Mouse (Mus musculus) hematopoietic stem cell, adult 5-6 weeks (primary cell): ENCODE measurements at regions not wholly inside any gene's neighbourhood (a gene's known extent, or its start where the extent isn't known, plus 50 kb on each side); places are given as distances from the start of the nearest gene placed in this dataset.

ENCODE experiments used
- ATAC-seq, 2 experiments: fragments of 125-278 bp in 1 of 2; replicated peaks in 1 of 2; 2 replicates each; pipeline ENCODE4 v1.8.0; 2016 to 2017; ENCODE audit warnings: inconsistent platforms in 2 of 2, mild to moderate bottlenecking in 2 of 2, moderate number of reproducible peaks in 2 of 2, low read depth in 1 of 2, moderate TSS enrichment in 1 of 2; ENCODE audit not compliant: low FRiP score in 2 of 2, poor library complexity in 2 of 2, severe bottlenecking in 2 of 2, insufficient read depth in 1 of 2, low TSS enrichment in 1 of 2

DNA sequence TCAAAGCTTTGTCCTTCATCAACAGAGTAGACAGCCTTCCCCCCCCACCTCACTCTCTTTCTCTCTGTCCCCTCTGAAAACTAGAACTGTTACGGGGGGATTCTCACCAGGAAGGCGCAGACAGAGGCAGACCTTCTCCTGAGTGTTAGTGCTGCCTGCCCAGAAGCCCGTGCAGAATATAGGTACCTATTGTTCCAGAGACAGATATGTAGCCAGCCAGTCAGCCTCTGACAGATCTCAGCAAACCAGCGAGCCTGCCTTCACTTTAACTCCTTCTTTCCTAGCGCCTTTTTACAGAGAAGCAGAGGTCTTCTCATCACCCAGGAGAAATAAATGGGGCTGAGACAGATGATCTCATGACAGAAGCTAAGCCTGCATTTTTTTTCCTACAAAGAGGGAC is 557.2 kb downstream of the Nedd1 start:
- no peak for ATAC-seq

DNA sequence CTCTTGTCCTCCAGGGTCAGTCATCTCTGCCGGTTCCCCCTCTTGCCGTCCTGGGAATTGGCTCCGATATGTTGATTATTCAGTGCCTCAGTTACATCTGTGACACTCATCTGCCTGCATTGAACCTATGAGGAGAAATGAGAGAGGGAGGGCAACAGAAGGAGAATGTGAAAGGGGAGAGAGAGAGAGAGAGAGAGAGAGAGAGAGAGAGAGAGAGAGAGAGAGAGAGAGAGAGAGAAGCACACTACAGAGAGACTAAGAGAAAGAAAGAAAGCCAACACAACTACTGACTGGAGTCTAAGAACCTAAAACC is 557.6 kb downstream of the Nedd1 start:
- ATAC-seq, result no peak

DNA sequence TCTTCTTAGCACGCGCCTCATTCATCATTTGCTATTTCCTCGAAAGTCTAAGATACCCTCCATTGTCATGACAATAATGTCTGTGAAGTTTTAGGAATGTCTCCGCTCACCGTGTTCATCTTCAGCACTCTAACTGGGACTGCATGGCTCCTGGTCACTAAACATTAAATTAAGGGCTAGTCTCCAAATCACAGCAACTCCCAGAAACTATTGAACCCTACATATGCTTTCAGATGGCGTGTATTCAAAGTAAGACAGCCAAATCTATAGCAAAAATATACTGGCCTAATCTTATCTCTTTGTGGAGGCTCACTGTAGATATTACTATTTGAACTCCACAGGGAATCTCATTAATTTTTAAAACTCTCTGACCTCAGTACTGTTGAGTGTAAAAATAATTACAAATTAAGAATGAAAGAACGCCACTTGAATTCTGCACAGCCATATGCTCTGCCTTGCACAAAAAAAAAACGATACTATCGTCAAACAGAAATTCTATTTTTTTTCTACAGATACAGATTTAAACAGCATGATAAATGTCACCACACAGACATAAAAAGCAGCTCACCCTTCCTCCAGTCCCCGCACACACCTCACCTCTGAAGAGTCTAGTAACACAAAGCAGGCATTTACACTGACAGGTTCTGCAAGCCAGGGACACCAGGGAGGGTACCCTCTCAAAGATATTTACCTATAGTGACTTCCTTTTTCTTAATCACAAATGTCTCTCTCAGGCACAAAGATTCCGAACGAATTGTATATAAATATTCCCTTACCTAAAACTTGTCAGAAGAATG is 558.2 kb downstream of the Nedd1 start:
- no peak for ATAC-seq

DNA sequence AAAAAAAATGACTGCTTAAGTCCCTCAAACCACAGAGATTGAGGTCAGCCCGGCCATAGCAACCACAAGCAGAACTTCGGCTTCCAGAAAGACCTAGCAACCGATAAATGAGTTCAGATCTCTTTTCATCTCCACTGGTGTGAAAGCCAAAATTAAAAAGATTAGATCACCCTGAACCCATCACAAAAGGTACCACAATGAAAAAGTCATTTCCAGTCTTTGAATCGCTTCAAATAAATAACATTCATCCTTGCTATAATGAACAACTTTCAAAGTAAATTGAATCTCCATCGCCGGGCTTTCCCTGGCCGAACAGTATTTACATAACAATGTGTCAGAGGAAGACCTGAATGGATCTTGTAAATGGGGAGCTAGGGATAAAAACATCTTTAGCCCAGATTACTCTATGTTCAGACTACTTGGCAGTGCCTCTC is 559.1 kb downstream of the Nedd1 start:
- ATAC-seq, result no peak

DNA sequence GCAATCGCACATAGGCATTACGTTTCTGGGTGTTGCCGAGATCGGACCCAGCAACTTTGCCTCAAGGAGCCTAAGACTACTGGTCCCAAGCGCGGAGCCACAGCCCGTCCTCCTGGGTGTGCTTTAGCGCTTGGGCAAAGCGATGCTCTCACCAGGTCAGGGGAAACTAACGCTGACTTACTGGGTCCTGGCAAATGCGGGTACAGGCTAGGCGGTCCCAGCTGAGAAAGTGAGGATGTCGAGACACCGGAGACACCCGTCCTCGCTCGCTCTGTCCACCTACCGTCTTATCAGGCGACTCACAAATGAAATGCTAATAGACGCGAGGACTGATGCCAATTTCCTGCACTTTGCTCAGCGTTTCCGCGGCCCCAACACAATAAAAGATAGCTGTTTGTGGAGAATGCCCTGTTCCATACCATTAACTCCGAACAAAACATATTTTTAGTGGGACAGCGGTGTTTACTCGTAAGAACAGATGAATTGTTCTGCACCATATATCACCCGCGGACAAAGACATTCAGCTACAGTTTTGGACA is 559.7 kb downstream of the Nedd1 start:
- peak; percentile 39 to 46; a peak in 1 of 4 replicates for ATAC-seq

DNA sequence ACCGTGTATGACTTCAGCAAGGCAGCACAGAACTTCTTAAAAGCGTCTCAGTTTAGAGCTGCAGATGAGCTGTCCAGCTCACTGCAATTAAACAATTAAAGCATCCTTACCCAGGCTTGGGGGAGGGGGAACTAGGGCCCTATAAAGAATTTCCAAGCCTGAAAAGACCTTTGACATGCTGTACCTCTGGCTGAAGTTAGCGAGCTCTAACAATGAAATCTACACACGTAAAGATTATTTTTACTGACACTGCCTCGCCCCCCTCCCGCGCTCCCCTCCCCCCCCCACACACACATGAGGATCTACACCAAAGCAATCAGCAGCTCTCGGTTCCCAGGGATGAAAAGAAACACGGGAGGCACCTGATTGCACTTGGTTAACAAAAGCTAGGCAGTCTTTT is 560.7 kb downstream of the Nedd1 start:
- ATAC-seq, result no peak

DNA sequence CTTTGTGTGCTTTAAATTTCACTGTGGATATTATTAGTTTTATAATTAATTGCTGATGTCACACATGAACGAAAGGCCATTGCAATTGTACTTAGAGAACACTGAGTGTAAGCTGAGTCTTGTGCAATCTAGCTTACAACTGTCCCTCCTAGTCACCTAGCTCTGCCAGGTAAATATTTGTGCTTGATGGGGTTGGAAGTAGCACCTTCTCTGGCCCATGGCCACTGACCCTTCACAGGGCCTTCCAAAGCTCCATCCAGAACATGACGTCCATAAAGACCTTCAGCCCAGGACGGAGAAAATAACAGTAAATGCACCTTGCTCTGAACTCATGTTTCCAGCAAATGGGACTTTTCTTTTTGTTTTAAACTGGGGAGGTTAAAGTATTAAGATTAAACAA is 576.0 kb downstream of the Nedd1 start:
- no peak for ATAC-seq

DNA sequence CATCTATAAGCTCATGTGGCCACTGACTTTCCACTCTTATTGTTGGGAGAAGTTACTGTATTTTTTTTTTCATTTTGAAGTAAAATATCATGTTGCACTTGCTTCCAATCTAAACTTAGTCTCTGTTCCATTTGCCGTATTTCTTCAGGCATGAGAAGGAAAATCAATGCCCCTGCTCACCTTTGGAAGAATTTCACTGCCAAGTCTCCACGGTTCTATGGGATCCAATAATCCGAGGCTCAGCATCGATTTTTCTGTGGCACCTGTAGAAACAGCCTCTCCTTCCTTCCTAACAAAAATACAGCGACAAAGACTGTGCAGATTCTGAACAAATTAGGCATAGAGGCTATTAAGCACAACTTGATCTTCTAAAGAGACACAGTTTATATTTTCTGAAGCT is 586.7 kb downstream of the Nedd1 start:
- no peak for ATAC-seq

DNA sequence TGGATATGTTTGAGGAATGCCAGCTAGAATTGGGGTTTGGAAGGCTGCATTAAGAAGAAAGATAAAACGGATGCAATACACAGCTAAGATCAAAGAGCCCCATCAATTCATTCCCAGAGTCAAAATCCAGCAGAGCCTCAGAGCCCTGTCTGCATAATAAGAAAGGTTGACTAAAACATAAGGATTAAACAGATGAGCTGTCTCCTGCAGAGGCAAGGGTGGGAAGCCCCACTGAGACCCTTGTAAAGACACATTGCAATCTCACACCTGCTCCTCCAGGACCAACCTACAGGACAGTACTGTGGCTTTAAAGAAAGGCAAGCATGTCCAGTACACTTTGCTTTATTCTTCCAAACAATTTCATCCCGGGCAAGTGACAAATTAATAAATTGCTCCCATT is 609.4 kb downstream of the Nedd1 start:
- ATAC-seq, result no peak

DNA sequence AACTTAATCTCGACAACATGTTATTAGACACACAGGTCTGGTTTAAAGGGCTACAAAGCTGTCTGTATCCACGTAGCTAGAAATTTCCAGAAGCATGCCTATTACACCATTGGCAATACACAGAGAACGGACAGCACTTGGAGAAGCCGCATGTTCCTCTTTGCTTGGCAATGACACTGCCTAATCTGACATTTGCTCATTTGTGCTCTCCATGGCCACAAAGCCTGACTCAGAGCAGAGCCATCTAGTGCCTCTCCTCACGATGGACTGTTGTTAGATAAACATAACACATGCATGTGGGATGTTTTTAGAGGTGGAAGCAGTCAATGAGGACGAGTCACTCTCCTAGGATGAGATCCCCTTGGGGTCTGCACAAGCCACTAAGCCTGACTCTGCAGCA is 615.9 kb downstream of the Nedd1 start:
- no peak for ATAC-seq

DNA sequence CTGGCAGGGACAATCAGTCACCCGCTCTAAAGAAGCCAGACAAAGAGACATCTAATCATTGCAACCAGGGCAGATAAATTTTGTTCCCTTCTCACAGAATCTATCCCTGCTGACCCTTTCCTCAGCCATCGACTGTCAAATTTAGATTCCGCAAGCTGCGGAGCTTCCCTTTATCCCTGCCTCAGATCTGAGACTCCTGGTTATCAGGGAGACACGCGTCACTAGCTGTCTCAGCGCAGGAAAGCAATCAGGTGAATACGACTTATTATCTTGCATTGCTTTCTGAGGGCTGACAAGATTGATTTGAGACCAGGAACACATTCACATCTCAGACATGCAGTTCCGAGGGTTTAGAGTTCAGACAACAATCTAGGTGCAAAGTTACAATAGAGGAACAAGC is 618.3 kb downstream of the Nedd1 start:
- ATAC-seq, result no peak

DNA sequence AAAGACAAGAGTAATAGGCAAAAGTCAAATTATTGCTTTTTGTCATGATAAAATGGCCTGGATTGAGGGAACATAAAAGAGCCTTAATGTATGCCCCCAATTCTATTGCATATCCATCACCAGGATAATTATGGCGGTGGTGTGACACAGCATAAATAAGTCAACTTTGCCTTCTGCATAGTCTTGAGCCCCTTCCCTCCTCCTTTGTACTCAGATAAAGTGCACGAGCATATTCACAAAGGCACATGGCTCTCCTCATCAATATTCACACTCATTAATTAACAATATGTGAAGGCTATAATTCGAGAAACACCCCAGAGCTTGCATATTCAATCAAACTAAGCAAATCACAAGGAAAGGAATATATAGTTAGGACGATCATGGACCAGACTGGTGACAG is 619.5 kb downstream of the Nedd1 start:
- no peak for ATAC-seq

DNA sequence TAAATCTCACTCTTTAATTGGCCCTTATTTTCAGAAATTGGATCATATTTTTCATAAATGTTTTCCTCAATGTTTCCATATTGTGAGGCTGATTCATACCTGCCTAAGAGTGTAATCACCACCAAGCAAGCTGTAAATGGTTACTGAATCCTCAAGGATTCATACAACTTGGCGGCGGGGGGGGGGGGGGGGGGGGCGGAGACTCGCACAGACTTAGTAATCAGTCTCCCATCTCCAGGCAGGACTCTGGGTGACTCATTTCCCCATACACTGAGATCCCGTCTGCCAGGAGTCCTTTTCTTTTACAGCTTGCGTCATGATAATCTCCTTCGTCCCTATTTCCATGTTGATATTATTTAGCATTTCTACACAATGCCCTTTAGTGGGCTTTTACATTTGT is 624.7 kb downstream of the Nedd1 start:
- ATAC-seq, result no peak

DNA sequence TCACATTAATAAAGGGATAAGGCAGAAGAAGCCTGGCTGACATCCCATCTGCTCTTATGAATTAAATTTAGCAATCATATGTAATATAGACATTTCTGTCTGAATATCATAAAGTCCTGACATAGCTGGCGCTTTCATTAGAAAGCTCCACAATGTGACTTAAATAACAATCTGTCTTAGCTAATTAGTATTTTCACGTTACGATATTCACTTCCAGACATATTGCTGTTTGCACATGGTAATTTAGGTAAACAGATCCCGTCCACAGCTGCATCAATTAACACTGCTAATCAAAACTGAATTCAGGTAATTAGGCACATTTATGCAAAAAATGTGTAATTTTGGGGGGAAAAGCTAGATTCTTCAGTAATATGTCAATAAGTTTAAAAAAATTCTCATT is 625.1 kb downstream of the Nedd1 start:
- no peak for ATAC-seq

DNA sequence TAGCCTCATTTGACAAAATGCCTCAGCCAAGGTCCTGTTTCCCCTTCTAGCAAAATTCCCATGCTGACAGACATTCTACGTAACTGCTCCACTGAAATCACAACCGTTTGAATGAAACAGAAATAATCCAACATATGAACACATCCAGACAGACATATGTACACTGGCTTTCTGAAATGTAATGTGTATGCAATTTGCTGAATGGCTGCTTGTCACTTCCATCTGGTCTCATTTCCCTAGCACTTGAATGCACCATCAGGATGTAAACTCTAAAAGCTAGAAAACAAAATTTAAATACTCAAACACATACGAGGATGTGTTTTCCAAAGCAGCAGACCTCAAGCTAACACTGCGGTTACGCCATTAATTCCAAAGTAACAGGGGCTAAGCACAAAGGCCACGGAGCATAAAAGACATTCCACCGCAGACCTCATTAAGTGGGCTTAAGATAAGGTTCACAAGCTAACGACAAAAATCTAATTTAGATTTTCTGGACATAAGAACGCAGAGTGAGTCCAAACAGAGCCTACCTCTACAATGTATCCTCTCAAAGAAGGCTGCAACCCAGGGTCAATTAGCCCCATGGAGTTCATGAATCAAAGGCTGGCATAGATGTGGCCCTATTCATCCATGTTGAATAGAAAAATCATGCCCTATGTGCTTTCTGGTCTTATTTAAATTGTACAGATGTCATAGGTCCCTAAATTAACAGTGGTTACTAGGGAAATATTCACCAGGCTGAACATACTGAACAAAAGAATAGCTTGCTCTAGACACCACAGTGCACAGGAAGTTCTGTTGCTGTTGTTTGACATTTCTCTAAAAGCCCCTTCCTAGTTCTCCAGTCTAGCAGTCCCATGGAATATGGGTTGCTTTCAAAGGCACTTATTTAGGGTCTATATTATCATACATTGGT is 630.5 kb downstream of the Nedd1 start:
- ATAC-seq, result no peak

DNA sequence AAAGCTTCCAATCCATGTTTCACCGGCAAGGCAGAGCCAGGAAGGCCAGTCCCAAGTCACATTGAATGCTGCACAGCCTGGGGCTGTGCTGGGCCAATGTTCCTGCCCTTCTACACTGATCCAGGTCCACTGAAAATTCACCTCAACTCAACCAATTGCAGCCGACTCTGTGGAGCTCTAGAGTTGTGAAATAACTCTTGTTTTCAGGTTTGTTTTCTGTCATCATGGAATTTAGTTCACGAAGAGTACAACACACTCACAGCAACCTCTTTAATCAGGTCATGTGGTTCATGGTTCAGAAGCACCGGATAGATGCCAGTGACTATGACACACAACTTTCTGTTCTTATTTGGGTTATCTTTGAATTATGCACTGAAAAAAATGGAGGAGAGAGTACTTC is 640.1 kb downstream of the Nedd1 start:
- ATAC-seq, result no peak

DNA sequence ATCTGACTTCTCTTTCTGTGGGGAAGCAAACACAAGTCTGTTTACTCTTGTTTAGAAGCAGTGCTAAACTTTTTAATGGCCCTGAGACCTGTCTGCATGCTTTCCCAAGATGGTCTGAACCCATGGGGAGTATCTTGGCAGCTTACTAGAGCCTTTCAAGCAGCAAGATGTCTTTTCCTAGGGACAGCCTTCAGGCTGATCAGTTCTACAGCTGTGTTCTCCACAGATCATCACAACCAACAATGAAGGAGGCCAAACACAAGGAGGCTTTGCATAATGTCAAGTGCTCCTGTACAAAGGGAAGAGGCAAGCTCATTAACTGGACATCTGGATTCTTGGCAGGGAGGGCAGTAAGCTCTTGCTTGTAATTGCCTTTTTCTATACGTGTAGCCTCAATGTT is 641.0 kb downstream of the Nedd1 start:
- ATAC-seq, result no peak

DNA sequence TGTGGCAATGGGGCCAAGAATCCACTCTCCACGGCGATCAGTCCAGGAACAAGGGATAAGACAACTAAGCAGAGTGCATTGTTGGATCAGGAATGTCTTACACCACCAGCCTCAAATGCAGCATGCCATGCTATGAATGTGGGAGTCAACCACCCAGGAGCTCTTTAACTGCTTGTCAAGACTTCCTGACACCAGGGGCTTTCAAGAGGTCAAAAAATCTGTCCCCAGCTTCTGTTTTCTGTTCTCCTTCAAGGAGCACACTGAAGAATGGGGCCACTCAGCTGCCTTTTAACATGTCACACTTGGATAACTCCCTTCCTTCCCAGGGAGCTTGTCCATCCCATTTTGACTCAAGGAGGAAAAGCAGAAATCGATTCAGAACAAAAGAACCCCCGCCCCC is 642.8 kb downstream of the Nedd1 start:
- no peak for ATAC-seq
